Mouse (Mus musculus) spleen, adult 2 months (tissue): ENCODE measurements around the gene Itgb3bp.

Source experiments
- CTCF ChIP-seq: fragments of 200-500 bp; IDR thresholded peaks from 2 replicates; pipeline ENCODE4 v1.5.1; 2011; ENCODE audit warnings: mild to moderate bottlenecking, inconsistent platforms; ENCODE audit not compliant: insufficient read depth, insufficient read length, insufficient replicate concordance; ENCODE audit errors: extremely low read depth
- POLR2A ChIP-seq: fragments of 200-500 bp; IDR thresholded peaks from 2 replicates; pipeline ENCODE4 v1.6.1; 2011; ENCODE audit warnings: low read depth, low read length, inconsistent platforms

DNA sequence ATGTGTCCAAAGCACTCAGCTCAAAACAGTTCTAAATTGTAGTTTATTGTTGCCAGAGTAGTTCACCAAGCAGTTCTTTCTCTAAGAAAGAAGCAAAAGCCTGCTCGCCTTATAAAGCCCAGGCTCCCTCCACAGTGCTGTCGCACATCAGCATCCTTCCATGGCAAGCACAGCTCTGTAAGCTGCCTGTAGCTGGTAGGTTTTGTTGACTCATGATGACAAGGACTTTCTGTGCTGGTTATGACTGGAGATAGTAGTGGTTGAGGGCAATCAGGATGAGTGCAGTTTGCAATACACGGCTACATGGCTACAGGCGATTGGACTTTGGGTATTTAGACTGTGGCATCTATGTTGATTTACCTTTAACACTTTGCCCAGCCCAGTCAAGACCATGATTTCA is 3.2 kb downstream of the Itgb3bp start:
- no peak for TF ChIP-seq POLR2A
- TF ChIP-seq CTCF: no peak
